Comparison of ENCODE assay signal across 32 mouse cellular contexts in genomic region chr4:118539904-118540303, GRCm38 (mm10). TPM values are rescaled to one million over a fixed set of nuclear protein-coding genes. Genes with fewer than 3 reads are reported as not detected.
DNase-seq lines count a peak whose midpoint lies in the region; ATAC-seq lines count a peak whose summit lies in the region.
"Had no signal": no experiment of that assay in that cellular context is flagged by ENCODE, and none has a peak within 500 bp of the region (broad histone marks: within the 10 kb centered on the region; RNA-seq: fewer than 3 reads in every experiment).

No protein-coding gene starts in this region.

- WGBS in embryonic facial prominence, embryonic 13.5 days, result 17% methylated on average over 10 of the region's 10 CpGs
- WGBS in embryonic facial prominence, embryonic 10.5 days, result 18% methylated on average over 10 of the region's 10 CpGs
- WGBS in midbrain, embryonic 11.5 days, result 8% methylated on average over 10 of the region's 10 CpGs
- 8% methylated on average over 10 of the region's 10 CpGs for WGBS in midbrain, embryonic 13.5 days

- H3K4me1 ChIP-seq in embryonic facial prominence, embryonic 13.5 days, result peaks cover 27% of the 10 kb centered on the region
- H3K4me1 ChIP-seq in embryonic facial prominence, embryonic 10.5 days, result peaks cover 42% of the 10 kb centered on the region
- peaks cover 12% of the 10 kb centered on the region; the same call in 1 of the 2 replicates for H3K4me1 ChIP-seq in midbrain, embryonic 11.5 days (ENCODE audit: control insufficient read depth, insufficient read depth, low read length)
- peaks cover 12% of the 10 kb centered on the region for H3K4me1 ChIP-seq in midbrain, embryonic 13.5 days (replicated peaks)

- no peaks in the 10 kb centered on the region for H3K36me3 ChIP-seq in embryonic facial prominence, embryonic 13.5 days
- H3K36me3 ChIP-seq in embryonic facial prominence, embryonic 10.5 days (replicated peaks), result no peaks in the 10 kb centered on the region
- no peaks in the 10 kb centered on the region for H3K36me3 ChIP-seq in midbrain, embryonic 11.5 days (ENCODE audit: control insufficient read depth, insufficient read depth, low read length)
- no peaks in the 10 kb centered on the region for H3K36me3 ChIP-seq in midbrain, embryonic 13.5 days
- H3K36me3 ChIP-seq: embryonic facial prominence, embryonic 12.5 days; G1E; heart, embryonic 10.5 days; heart, embryonic 13.5 days had no signal

- no peak overlapping the region for H3K4me2 ChIP-seq in embryonic facial prominence, embryonic 13.5 days
- no peak overlapping the region for H3K4me2 ChIP-seq in midbrain, embryonic 11.5 days
- no peak overlapping the region for H3K4me2 ChIP-seq in midbrain, embryonic 13.5 days (replicated peaks)
- H3K4me2 ChIP-seq: embryonic facial prominence, embryonic 12.5 days; heart, embryonic 13.5 days; hindbrain, embryonic 14.5 days had no signal

- H3K9me3 ChIP-seq in embryonic facial prominence, embryonic 13.5 days, result no peaks in the 10 kb centered on the region
- H3K9me3 ChIP-seq in embryonic facial prominence, embryonic 10.5 days, result no peaks in the 10 kb centered on the region
- H3K9me3 ChIP-seq in midbrain, embryonic 11.5 days (ENCODE audit: control insufficient read depth, low read length), result no peaks in the 10 kb centered on the region
- H3K9me3 ChIP-seq in midbrain, embryonic 13.5 days, result no peaks in the 10 kb centered on the region
- H3K9me3 ChIP-seq: embryonic facial prominence, embryonic 12.5 days; G1E; heart, embryonic 10.5 days; heart, embryonic 13.5 days had no signal

- no peak for ATAC-seq in embryonic facial prominence, embryonic 13.5 days (ENCODE audit: insufficient number of reproducible peaks, insufficient read depth, low FRiP score, low TSS enrichment, low read depth)
- ATAC-seq in midbrain, embryonic 11.5 days (ENCODE audit: low FRiP score), result no peak
- no peak for ATAC-seq in midbrain, embryonic 13.5 days
- ATAC-seq: activated CD4-positive, CD25-positive, alpha-beta regulatory T cell, adult 4 months; forebrain, embryonic 14.5 days; forebrain, postnatal 0 days; hindbrain, postnatal 0 days; inflammation-experienced regulatory T-cells, adult 6 months; intestine, embryonic 16.5 days; Patski had no signal

- 0 out of 2 replicates have a peak overlapping the region, but pooled peaks have one; percentile 21 for H3K9ac ChIP-seq in embryonic facial prominence, embryonic 13.5 days
- no peak overlapping the region for H3K9ac ChIP-seq in midbrain, embryonic 11.5 days (ENCODE audit: low read length)
- no peak overlapping the region for H3K9ac ChIP-seq in midbrain, embryonic 13.5 days (replicated peaks)
- H3K9ac ChIP-seq: embryonic facial prominence, embryonic 12.5 days; forebrain, postnatal 0 days; heart, embryonic 13.5 days; hindbrain, embryonic 14.5 days had no signal

- H3K4me3 ChIP-seq in embryonic facial prominence, embryonic 13.5 days, result no peak overlapping the region
- H3K4me3 ChIP-seq in embryonic facial prominence, embryonic 10.5 days, result no peak overlapping the region
- no peak overlapping the region for H3K4me3 ChIP-seq in midbrain, embryonic 11.5 days (ENCODE audit: low read depth, low read length)
- no peak overlapping the region for H3K4me3 ChIP-seq in midbrain, embryonic 13.5 days (replicated peaks)
- H3K4me3 ChIP-seq: embryonic facial prominence, embryonic 12.5 days; heart, adult 2 months; heart, embryonic 10.5 days; heart, embryonic 13.5 days had no signal

- H3K27me3 ChIP-seq in embryonic facial prominence, embryonic 13.5 days, result peaks cover 13% of the 10 kb centered on the region
- peaks cover 46% of the 10 kb centered on the region for H3K27me3 ChIP-seq in embryonic facial prominence, embryonic 10.5 days (replicated peaks; ENCODE audit: low read depth, poor library complexity, severe bottlenecking)
- H3K27me3 ChIP-seq in midbrain, embryonic 11.5 days (ENCODE audit: control insufficient read depth, insufficient read depth, low read length), result no peaks in the 10 kb centered on the region; the same call in 1 of the 2 replicates
- H3K27me3 ChIP-seq in midbrain, embryonic 13.5 days, result peaks cover 25% of the 10 kb centered on the region
- H3K27me3 ChIP-seq: Patski had no signal

- DNase-seq in embryonic facial prominence, embryonic 10.5 days (ENCODE audit: low spot score), result no peak
- DNase-seq in midbrain, embryonic 11.5 days (ENCODE audit: low spot score, missing footprints), result peak; percentile 76
- peak; percentile 87 for DNase-seq in R1 (ENCODE audit: low read depth, low spot score)
- DNase-seq in adrenal gland, postnatal 25 days, result no peak
- no peak for DNase-seq in frontal cortex, postnatal 25 days (ENCODE audit: low spot score in 2 of 2)
- DNase-seq in natural killer cell, adult 2 months (ENCODE audit: low spot score in 2 of 2), result no peak
- DNase-seq: adrenal gland, adult 8-10 months; adrenal gland, postnatal 36 days; cerebellum, adult 18-20 months; cerebellum, adult 9-10 months; cerebellum, postnatal 14 days; forebrain, postnatal 0 days; gastrocnemius, postnatal 10 days; gastrocnemius, postnatal 36 days; heart, adult 2 months; heart, postnatal 14 days; heart, postnatal 4 days had no signal

- H3K27ac ChIP-seq in embryonic facial prominence, embryonic 13.5 days, result no peak overlapping the region
- no peak overlapping the region for H3K27ac ChIP-seq in embryonic facial prominence, embryonic 10.5 days (replicated peaks)
- H3K27ac ChIP-seq in midbrain, embryonic 11.5 days (ENCODE audit: low read depth, low read length), result no peak overlapping the region
- H3K27ac ChIP-seq in midbrain, embryonic 13.5 days, result no peak overlapping the region
- H3K27ac ChIP-seq: embryonic facial prominence, embryonic 12.5 days; heart, adult 2 months; heart, embryonic 10.5 days; heart, embryonic 13.5 days; hindbrain, embryonic 14.5 days; hindbrain, postnatal 0 days had no signal

RNA-seq across cellular contexts. Expression of gene Tmem125, which starts 3.9 kb away (rescaled TPM):
- polyA plus RNA-seq in embryonic facial prominence, embryonic 13.5 days (2015; fragmentation: Nextera tagmentation; extraction: Ambion mirVana), result 2.8 and 3.2 TPM in 2 replicates
- 0.79 and 1.1 TPM in 2 replicates for polyA plus RNA-seq in embryonic facial prominence, embryonic 10.5 days (2016; fragmentation: Nextera tagmentation; extraction: Ambion mirVana)
- polyA plus RNA-seq in midbrain, embryonic 11.5 days (2014; fragmentation: Nextera tagmentation; extraction: Ambion mirVana), result 0.11 and 0.22 TPM in 2 replicates
- 0.22 TPM in 1 of 2 replicates, not detected in the other for polyA plus RNA-seq in midbrain, embryonic 13.5 days (2015; fragmentation: Nextera tagmentation; extraction: Ambion mirVana)
- total RNA-seq in adrenal gland, postnatal 25 days (2021), result not detected in 2 replicates
- total RNA-seq: adrenal gland, adult 8-10 months; adrenal gland, postnatal 36 days; forebrain, postnatal 0 days; gastrocnemius, adult 18-20 months; gastrocnemius, postnatal 36 days; granulocyte monocyte progenitor cell, adult 5-6 weeks; heart, adult 2 months had no signal
- polyA plus RNA-seq: activated CD4-positive, CD25-positive, alpha-beta regulatory T cell, adult 4 months; forebrain, embryonic 14.5 days; G1E; hindbrain, embryonic 14.5 days; inflammation-experienced regulatory T-cells, adult 6 months had no signal

RNA-seq across cellular contexts. Expression of gene 2610528J11Rik, which starts 13.1 kb away (rescaled TPM):
- polyA plus RNA-seq in embryonic facial prominence, embryonic 13.5 days (2015; fragmentation: Nextera tagmentation; extraction: Ambion mirVana), result 4.1 and 5.0 TPM in 2 replicates
- polyA plus RNA-seq in embryonic facial prominence, embryonic 10.5 days (2016; fragmentation: Nextera tagmentation; extraction: Ambion mirVana), result 3.9 TPM in 2 replicates
- polyA plus RNA-seq in midbrain, embryonic 11.5 days (2014; fragmentation: Nextera tagmentation; extraction: Ambion mirVana), result 0.42 and 0.46 TPM in 2 replicates
- polyA plus RNA-seq in midbrain, embryonic 13.5 days (2015; fragmentation: Nextera tagmentation; extraction: Ambion mirVana), result 0.16 TPM in 1 of 2 replicates, not detected in the other
- not detected in 2 replicates for total RNA-seq in adrenal gland, postnatal 25 days (2021)
- total RNA-seq: adrenal gland, adult 8-10 months; adrenal gland, postnatal 36 days; forebrain, postnatal 0 days; G1E; gastrocnemius, adult 18-20 months; gastrocnemius, postnatal 10 days; gastrocnemius, postnatal 36 days; granulocyte monocyte progenitor cell, adult 5-6 weeks; heart, adult 2 months; heart, postnatal 14 days; heart, postnatal 4 days; hindbrain, postnatal 0 days had no signal
- polyA plus RNA-seq: activated CD4-positive, CD25-positive, alpha-beta regulatory T cell, adult 4 months; forebrain, embryonic 14.5 days; forebrain, postnatal 0 days; G1E; hindbrain, embryonic 14.5 days; hindbrain, postnatal 0 days; inflammation-experienced regulatory T-cells, adult 6 months; Patski had no signal

RNA-seq across cellular contexts. Expression of gene Tie1, which starts 50.0 kb away (rescaled TPM):
- polyA plus RNA-seq in embryonic facial prominence, embryonic 13.5 days (2015; fragmentation: Nextera tagmentation; extraction: Ambion mirVana), result 19.4 and 19.6 TPM in 2 replicates
- 15.4 and 16.5 TPM in 2 replicates for polyA plus RNA-seq in embryonic facial prominence, embryonic 10.5 days (2016; fragmentation: Nextera tagmentation; extraction: Ambion mirVana)
- polyA plus RNA-seq in midbrain, embryonic 11.5 days (2014; fragmentation: Nextera tagmentation; extraction: Ambion mirVana), result 9.1 and 9.5 TPM in 2 replicates
- 13.7 and 14.4 TPM in 2 replicates for polyA plus RNA-seq in midbrain, embryonic 13.5 days (2015; fragmentation: Nextera tagmentation; extraction: Ambion mirVana)
- 36.3 and 44.4 TPM in 2 replicates for total RNA-seq in adrenal gland, postnatal 25 days (2021)
- polyA plus RNA-seq: activated CD4-positive, CD25-positive, alpha-beta regulatory T cell, adult 4 months; inflammation-experienced regulatory T-cells, adult 6 months; Patski had no signal

Comparison
In these comparisons a context has a peak if more than half of its experiments do, and no peak if none do; other contexts are left out.
1. DNase-seq: peak in midbrain, embryonic 11.5 days (single experiment) and R1 (single experiment); none in embryonic facial prominence, embryonic 10.5 days (single experiment), adrenal gland, postnatal 25 days (single experiment), frontal cortex, postnatal 25 days (0 of 2) and natural killer cell, adult 2 months (0 of 2).